Mouse (Mus musculus): ENCODE measurements around the gene Lrrfip2.

DNA sequence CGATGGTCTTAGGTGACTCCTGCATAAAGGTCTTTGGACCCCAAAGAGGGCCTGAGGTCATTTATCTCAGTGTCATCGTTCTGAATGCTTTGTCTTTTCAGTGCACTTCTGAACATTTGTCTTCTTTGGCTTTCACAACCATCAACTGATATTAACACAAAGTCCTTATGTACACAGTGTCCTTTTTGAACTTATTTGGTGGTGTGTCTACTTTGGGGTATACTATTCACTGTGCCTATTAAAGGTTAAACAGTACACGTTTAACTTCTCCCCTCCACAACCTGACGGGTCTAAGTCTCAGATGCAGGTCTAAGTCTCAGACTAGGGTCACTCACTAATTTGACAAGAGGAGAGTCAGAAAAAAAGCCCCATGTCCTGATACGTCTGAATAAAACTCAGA, 153.2 kb downstream of the Lrrfip2 start:
- TF ChIP-seq CTCF (conservative IDR thresholded peaks at IDR 0.05 in 1 of 2, IDR thresholded peaks at IDR 0.05 in 1 of 2; ENCODE audit: low read depth in 2 of 2, low read length in 2 of 2) (no peak), E2F4 (IDR thresholded peaks at IDR 0.05; ENCODE audit: insufficient replicate concordance, low read depth, low read length) (no peak), POLR2A (IDR thresholded peaks at IDR 0.05; ENCODE audit: low read depth, low read length) (no peak), MAX (IDR thresholded peaks at IDR 0.05; ENCODE audit: low read length) (no peak), HCFC1 (IDR thresholded peaks at IDR 0.05; ENCODE audit: low read depth, low read length) (no peak), MAFK (IDR thresholded peaks at IDR 0.05; ENCODE audit: insufficient replicate concordance, low read length) (no peak), ZC3H11A (IDR thresholded peaks at IDR 0.05; ENCODE audit: low read depth, low read length) (no peak), MEF2A (IDR thresholded peaks at IDR 0.05; ENCODE audit: borderline replicate concordance, low read depth, low read length) (no peak), MXI1 (IDR thresholded peaks at IDR 0.05; ENCODE audit: low read depth, low read length) (no peak), TCF12 (IDR thresholded peaks at IDR 0.05; ENCODE audit: low read depth, low read length) (no peak)
